Mouse (Mus musculus) gastrocnemius, adult 2 months (tissue): ENCODE measurements around the gene Poc1b. TPM values are rescaled to one million over a fixed set of nuclear protein-coding genes. Genes with fewer than 3 reads are reported as not detected.

Experiments
- DNase-seq: peaks from one replicate; pipeline ENCODE4 v3.0.0; 2022
- H3K27ac ChIP-seq: fragments of 200-600 bp; 2 replicates; pipeline ENCODE4 v1.8.1; 2022; ENCODE audit warnings: mild to moderate bottlenecking
- H3K4me3 ChIP-seq: fragments of 200-600 bp; 2 replicates; pipeline ENCODE4 v1.8.1; 2022; ENCODE audit warnings: mild to moderate bottlenecking, moderate library complexity
- CTCF ChIP-seq: fragments of 200-600 bp; IDR thresholded peaks from 2 replicates; pipeline ENCODE4 v1.8.1; 2022; ENCODE audit warnings: antibody characterized with exemption, mild to moderate bottlenecking, moderate library complexity
- intact Hi-C: fragments of 180-260 bp; cut with DNase I; formaldehyde crosslinking; loops from one replicate; pipeline ENCODE4 v1.15.1; 2025
- total RNA-seq, 2 experiments: library from RNA; stranded (reverse); gene quantifications; 2 replicates each; pipeline ENCODE4 v1.2.3; 2021

Gene Poc1b
- total RNA-seq, 2 experiments from 2014 or later: 3.3 to 4.1 TPM

DNA sequence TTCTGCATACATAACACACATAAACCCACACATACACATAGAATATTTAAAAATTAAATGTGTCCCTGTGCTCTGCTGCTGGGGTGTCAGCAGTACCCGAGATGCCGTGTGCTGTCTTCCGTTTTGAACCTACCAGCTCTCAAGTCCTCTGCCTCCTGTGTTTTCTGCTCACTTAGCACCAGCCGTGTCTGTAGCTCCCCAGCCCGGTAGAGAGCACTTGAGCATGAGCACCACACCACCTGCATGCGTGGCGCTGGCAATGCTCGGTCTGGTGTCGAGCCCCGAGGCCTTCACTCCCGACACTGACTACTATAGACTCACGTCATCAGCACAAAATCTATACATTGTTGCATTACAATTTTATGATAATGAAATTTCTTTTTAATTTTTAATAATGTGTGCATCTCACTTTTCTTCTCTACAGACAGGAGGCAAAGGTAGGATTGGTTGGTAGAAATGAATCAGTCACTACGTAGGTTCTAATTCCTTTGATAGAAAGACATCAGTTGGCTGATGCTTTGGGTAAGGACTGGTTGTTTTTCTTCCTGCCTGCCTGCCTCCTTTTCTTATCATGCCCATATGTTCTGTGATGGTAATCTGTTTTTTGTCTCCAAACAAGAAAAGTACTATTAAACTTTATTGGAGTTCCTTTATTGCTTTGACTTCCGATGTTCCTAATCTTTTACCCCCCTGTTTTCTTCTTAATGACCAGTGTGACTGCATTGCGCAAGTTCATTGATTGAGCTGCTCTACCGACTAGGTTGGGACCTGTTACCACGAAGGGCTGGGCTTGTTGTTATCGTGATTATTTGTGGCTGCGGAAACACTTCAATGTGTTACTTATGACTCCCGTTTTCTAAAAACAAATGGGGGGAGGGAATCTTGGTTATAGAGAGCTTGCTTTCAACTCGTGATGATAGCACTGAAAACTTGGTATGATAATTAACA, 82.1 kb downstream of the Poc1b start:
- TF ChIP-seq CTCF: no peak
- Histone ChIP-seq H3K4me3 (no peak overlapping the region), H3K27ac (no peak overlapping the region)
- intact Hi-C loops: no loop called here
- no peak for DNase-seq

DNA sequence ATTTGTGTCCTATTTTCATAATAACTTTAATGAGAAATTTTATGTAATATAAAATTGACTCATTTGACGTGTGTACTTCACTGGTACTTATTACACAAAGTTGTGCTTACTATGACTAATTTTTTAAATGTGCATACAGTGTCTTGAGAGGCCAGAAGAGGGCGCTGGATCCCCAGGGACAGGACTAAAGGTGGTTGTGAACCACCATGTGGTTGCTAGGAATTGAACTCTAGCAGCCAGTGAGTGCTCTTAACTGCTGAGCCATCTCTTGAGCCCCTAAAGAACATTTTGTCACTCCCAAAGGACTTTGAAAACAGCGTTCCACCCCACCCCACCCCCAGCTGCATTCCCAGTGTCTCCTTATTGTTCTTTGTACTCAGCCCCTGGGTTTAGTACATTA, 84.0 kb downstream of the Poc1b start:
- peak; percentile 67 for DNase-seq
- H3K27ac ChIP-seq: no peak overlapping the region
- no peak overlapping the region for H3K4me3 ChIP-seq
- intact Hi-C loops: loop anchor here (10.0 kb wide), 2 partner anchors 274 to 384 kb away; no protein-coding TSS in a partner anchor
- peak; percentile 82 for TF ChIP-seq CTCF

DNA sequence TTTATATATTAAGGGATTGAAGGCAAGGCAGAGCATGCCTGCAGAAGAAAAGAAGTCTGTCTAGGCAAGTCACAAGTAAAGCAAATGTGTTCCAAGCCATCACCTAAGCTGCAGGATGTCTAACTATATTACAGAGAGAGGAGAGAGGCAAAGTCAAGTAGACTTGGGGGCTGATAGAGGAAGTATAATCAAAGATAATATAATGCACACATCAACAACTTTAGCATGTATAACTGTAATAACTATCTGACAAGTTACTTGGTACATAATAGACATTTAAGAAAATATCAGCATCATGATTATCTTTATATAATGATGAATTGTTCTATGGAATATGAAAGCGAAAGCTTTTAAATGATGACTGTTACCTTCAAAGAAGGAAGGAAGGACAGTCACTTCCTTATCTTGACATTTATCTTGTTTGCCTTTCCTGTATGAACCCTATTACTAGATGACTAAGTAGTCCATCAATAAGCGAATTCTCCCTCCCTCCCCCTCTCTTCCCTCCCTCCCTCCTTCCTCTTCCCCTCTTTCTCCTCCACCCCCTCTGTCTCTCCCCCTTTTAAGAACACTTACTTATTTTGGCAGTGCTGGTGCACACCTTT, 87.7 kb downstream of the Poc1b start:
- no peak overlapping the region for H3K27ac ChIP-seq
- TF ChIP-seq CTCF: no peak
- H3K4me3 ChIP-seq: no peak overlapping the region
- intact Hi-C loops: loop anchor here (10.0 kb wide), 2 partner anchors 270 to 380 kb away; no protein-coding TSS in a partner anchor
- DNase-seq: no peak

DNA sequence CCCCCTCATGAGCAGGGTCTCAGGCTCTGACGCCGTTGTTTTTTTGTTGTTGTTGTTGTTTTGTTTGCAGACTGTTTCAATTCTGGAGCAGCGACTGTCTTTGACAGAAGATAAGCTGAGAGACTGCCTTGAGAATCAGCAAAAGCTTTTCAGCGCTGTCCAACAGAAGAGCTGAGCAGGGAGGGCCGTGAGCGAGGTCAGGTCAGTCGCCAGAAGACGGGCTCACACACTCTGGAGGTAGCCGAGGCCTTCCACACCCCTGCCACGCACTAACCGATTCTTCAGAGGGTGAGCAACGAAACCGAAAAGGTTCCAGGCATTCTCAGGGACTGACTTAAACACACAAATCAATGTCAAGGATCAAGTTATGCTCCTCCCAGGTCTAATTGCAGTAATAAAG, 89.7 kb downstream of the Poc1b start:
- intact Hi-C loops: loop anchor here (10.0 kb wide), 2 partner anchors 268 to 378 kb away; no protein-coding TSS in a partner anchor
- no peak for TF ChIP-seq CTCF
- DNase-seq: no peak
- no peak overlapping the region for H3K4me3 ChIP-seq
- H3K27ac ChIP-seq: no peak overlapping the region

DNA sequence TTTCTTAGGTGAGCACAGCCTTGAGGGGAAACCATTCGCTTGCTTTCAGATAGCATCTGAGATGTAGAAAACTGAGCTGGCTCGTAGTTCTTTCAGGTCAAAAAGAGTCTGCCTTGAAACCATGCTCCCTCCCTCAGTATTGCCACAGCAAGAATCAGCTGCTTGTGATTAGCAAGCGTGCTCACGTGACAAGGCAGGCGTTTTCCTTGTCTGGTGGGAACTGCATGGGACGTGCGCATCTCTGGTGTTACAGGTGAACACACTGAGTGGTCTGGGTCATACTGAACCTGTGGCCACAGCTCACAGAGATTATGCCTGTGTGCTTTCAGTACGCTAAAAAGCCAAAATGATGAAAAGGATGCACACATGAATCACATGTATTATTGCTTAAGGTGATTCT, 90.3 kb downstream of the Poc1b start:
- no peak overlapping the region for H3K4me3 ChIP-seq
- intact Hi-C loops: loop anchor here (10.0 kb wide), 2 partner anchors 268 to 378 kb away; no protein-coding TSS in a partner anchor
- DNase-seq: no peak
- H3K27ac ChIP-seq: no peak overlapping the region
- TF ChIP-seq CTCF: no peak

DNA sequence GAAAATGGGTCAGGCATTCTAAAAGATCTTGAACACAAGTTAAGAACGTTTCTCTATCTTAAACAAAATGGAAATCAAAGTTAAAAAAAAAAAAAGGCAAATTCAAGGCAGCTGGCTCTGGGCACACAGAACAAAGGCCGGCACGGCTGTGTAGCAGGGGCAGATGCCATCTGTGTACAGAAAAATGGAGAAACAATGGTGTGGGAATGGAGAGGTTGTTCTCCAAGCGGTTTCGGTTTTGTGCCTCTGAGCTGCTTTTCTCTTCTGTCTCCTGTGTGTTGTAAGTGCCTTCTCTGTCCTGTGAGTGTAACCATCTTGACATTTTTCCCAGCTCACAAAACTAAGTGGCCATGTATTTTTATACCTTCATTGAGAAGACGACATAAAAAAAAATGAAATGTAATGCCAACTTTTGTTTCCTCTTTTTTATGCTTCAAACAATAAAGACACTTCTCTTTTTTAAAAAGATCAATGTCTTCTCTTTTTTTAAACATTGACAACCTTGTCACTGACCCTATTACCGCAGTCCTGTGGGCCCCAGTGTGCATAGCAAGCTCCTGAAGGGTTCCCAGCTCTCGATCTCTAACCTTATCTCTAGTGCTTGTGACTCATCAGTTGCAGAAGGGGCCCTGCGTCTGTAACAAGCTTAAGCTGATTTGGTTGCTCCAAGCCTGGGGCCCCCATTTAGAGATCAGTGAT, 90.9 kb downstream of the Poc1b start:
- Histone ChIP-seq H3K4me3 (no peak overlapping the region), H3K27ac (no peak overlapping the region)
- no peak for DNase-seq
- intact Hi-C loops: loop anchor here (10.0 kb wide), 2 partner anchors 267 to 377 kb away; no protein-coding TSS in a partner anchor
- TF ChIP-seq CTCF: no peak

DNA sequence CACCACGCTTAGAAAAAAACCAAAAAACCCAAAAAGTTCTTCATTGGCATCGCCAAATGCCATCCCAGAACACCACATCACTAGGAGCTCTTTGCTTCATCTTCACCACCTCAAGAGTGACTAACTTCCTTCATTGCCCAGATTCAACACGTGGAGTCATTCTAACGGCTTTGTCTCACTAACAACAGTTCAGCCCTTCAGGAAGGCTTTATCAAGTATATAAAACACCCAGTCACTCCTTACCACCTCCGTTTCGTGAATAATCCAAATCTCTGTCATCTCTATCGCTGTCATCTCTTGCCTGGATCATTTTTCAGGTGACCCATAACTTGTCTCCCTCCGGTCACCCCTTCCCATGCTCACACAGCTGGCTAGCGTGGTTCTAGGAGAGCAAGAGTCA, 92.1 kb downstream of the Poc1b start:
- intact Hi-C loops: loop anchor here (10.0 kb wide), 2 partner anchors 266 to 376 kb away; no protein-coding TSS in a partner anchor

DNA sequence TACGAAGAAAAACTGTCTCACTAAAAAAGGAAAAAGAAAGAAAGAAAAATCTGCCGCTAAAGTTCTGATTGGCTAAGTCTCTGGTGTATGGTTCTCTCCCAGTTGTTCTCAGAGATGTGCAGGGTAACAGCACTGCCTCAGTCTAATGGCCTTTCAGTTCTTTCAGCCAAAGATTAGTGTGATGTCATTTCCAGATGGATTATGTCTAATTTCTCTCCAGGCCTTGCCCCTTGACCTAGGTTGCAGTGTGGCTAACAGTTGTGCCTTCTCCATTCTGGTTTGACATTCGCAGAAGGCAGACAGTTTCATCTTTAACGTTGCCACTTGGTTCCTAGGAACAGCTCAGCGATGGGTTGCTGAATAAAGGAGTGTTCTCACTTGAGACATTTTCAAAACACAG, 94.1 kb downstream of the Poc1b start:
- no peak overlapping the region for H3K4me3 ChIP-seq
- no peak for DNase-seq
- TF ChIP-seq CTCF: no peak
- H3K27ac ChIP-seq: peak overlapping the region; percentile 10; the same call in 1 of the 2 replicates
- intact Hi-C loops: loop anchor here (5.0 kb wide), 1 partner anchor 61 kb away; the partner anchor contains the start of gene Dusp6

More for the DNA sequence above, 92.1 kb downstream of the Poc1b start:
- H3K27ac ChIP-seq: no peak overlapping the region
- no peak for DNase-seq
- TF ChIP-seq CTCF: no peak
- H3K4me3 ChIP-seq: no peak overlapping the region

DNA sequence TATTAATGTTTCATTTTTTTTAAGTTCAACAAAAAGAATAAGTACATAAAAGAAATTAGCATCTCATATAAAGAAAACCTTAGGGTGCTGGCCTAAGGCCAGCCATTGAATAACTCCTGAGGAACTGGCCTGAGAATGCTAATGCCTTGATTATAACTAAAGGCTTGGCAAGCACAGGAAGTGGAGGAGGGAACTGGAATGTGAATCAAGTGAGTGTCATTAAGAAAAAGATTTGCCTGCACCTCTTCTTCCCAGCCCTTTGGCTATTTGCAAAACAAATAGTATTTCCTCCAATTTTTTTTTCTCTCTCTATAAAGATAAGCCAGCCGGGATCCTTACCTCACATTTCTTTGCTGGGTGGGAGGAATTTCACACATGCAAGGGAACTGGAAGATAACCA, 95.0 kb downstream of the Poc1b start:
- intact Hi-C loops: loop anchor here (5.0 kb wide), 1 partner anchor 61 kb away; the partner anchor contains the start of gene Dusp6
- DNase-seq: no peak
- H3K27ac ChIP-seq: peak overlapping the region; percentile 46
- no peak overlapping the region for H3K4me3 ChIP-seq
- TF ChIP-seq CTCF: no peak

DNA sequence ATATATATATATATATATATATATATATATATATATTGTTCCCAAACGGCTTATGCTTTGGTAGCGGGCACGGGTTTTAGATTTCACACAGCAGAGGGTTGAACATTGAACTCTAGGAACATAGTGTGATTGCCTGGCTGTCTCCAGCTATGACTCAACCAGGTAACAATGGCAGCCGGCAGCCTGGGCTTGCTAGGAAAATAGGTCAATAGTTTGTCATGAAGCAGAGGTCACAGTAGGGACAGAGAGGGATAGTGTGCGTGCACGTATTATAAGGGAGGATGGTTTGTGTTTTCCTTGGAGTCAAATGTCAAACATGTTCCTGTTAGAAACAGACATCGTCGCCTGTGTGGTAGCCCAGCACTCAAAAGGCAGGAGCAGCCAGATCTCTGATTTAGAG, 95.5 kb downstream of the Poc1b start:
- no peak for TF ChIP-seq CTCF
- no peak for DNase-seq
- H3K4me3 ChIP-seq: no peak overlapping the region
- intact Hi-C loops: loop anchor here (5.0 kb wide), 1 partner anchor 60 kb away; the partner anchor contains the start of gene Dusp6
- peak overlapping the region; percentile 56 for H3K27ac ChIP-seq

DNA sequence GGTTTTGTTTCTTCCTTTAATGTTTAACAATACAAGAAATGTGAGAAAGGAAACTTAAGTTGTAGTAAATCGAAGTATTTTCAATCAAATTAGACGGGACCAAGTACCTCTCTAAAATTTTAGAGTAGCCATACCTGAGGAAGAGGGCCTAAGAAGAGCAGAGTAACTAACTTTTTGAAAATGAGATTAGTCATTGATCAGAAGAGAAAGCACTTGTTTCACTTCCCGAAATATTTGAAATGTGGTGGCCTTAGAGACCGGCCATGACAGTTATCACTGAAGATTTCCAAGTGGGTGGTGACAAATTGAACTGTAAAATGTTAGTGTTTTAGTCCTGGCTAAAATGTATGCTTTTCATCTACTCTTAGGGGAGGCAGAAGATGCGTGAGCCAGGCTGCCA, 96.3 kb downstream of the Poc1b start:
- Histone ChIP-seq H3K4me3 (peak overlapping the region; percentile 71; the same call in 1 of the 2 replicates), H3K27ac (peak overlapping the region; percentile 82)
- no peak for DNase-seq
- intact Hi-C loops: loop anchor here (5.0 kb wide), 1 partner anchor 59 kb away; the partner anchor contains the start of gene Dusp6
- no peak for TF ChIP-seq CTCF
